In genomic region chr15:8968229-8968595, GRCm38 (mm10) we compare ENCODE assay signal across 9 mouse cellular contexts. TPM values are rescaled to one million over a fixed set of nuclear protein-coding genes. Genes with fewer than 3 reads are reported as not detected.
DNase-seq lines count a peak whose midpoint lies in the region; ATAC-seq and TF ChIP-seq lines count a peak whose summit lies in the region.
"Had no signal": no experiment of that assay in that cellular context is flagged by ENCODE, and none has a peak within 500 bp of the region (broad histone marks: within the 10 kb centered on the region; RNA-seq: fewer than 3 reads in every experiment).

No protein-coding gene starts in this region.

- H3K4me1 ChIP-seq in forebrain, embryonic 15.5 days, result peaks cover 8% of the 10 kb centered on the region; the same call in 1 of the 2 replicates
- no peaks in the 10 kb centered on the region for H3K4me1 ChIP-seq in forebrain, embryonic 11.5 days (replicated peaks; ENCODE audit: control insufficient read depth, insufficient read depth, low read length)
- H3K4me1 ChIP-seq in lung, postnatal 0 days (ENCODE audit: insufficient read depth, low read depth, low read length), result no peaks in the 10 kb centered on the region
- H3K4me1 ChIP-seq in stomach, embryonic 16.5 days (ENCODE audit: control insufficient read depth, insufficient read depth, low read length), result peaks cover 8% of the 10 kb centered on the region

- H3K4me3 ChIP-seq in forebrain, embryonic 15.5 days, result 0 out of 2 replicates have a peak overlapping the region, but pooled peaks have one; percentile 7
- H3K4me3 ChIP-seq in forebrain, embryonic 11.5 days (ENCODE audit: low read depth, low read length), result no peak overlapping the region
- H3K4me3 ChIP-seq in lung, postnatal 0 days (ENCODE audit: low read depth, low read length), result peak overlapping the region; percentile 23
- H3K4me3 ChIP-seq in stomach, embryonic 16.5 days (replicated peaks; ENCODE audit: low read length), result peak overlapping the region; percentile 42

- no peaks in the 10 kb centered on the region for H3K9me3 ChIP-seq in forebrain, embryonic 15.5 days
- no peaks in the 10 kb centered on the region for H3K9me3 ChIP-seq in forebrain, embryonic 11.5 days (ENCODE audit: control insufficient read depth, low read length)
- no peaks in the 10 kb centered on the region for H3K9me3 ChIP-seq in lung, postnatal 0 days (ENCODE audit: low read length)
- H3K9me3 ChIP-seq in stomach, embryonic 16.5 days (replicated peaks; ENCODE audit: control insufficient read depth, low read length), result no peaks in the 10 kb centered on the region

- no peak overlapping the region for H3K9ac ChIP-seq in forebrain, embryonic 15.5 days (replicated peaks)
- no peak overlapping the region for H3K9ac ChIP-seq in forebrain, embryonic 11.5 days (ENCODE audit: low read length)
- no peak overlapping the region for H3K9ac ChIP-seq in lung, postnatal 0 days (replicated peaks; ENCODE audit: low read depth)
- H3K9ac ChIP-seq in stomach, embryonic 16.5 days (ENCODE audit: low read length), result peak overlapping the region; percentile 65

- DNase-seq in forebrain, embryonic 11.5 days (ENCODE audit: low spot score), result no peak
- DNase-seq in lung, postnatal 0 days (ENCODE audit: low spot score), result no peak
- DNase-seq in lung, postnatal 25 days (ENCODE audit: low spot score), result no peak
- DNase-seq in kidney, postnatal 14 days, result peak; percentile 60
- no peak for DNase-seq in adrenal gland, postnatal 14 days
- no peak for DNase-seq in spleen, postnatal 10 days (ENCODE audit: low spot score in 2 of 2)
- DNase-seq: thymus, postnatal 25 days had no signal

- no peak for TF ChIP-seq CTCF in lung, postnatal 0 days (IDR thresholded peaks at IDR 0.05)

- TF ChIP-seq EP300 in lung, postnatal 0 days (IDR thresholded peaks at IDR 0.05), result no peak

- H3K4me2 ChIP-seq in forebrain, embryonic 15.5 days (replicated peaks), result peak overlapping the region; percentile 33; the same call in 1 of the 2 replicates
- H3K4me2 ChIP-seq in forebrain, embryonic 11.5 days (ENCODE audit: low read depth, low read length, severe bottlenecking), result no peak overlapping the region
- H3K4me2 ChIP-seq in lung, postnatal 0 days (replicated peaks; ENCODE audit: low read depth, low read length), result peak overlapping the region; percentile 48
- H3K4me2 ChIP-seq in stomach, embryonic 16.5 days (ENCODE audit: low read depth, low read length), result peak overlapping the region; percentile 64

- WGBS in forebrain, embryonic 15.5 days, result 79% methylated on average over 14 of the region's 14 CpGs
- WGBS in forebrain, embryonic 11.5 days, result 92% methylated on average over 14 of the region's 14 CpGs
- 38% methylated on average over 14 of the region's 14 CpGs for WGBS in lung, postnatal 0 days
- 30% methylated on average over 14 of the region's 14 CpGs for WGBS in stomach, embryonic 16.5 days

- no peak for ATAC-seq in forebrain, embryonic 15.5 days (replicated peaks)
- ATAC-seq in forebrain, embryonic 11.5 days (replicated peaks; ENCODE audit: low FRiP score), result no peak
- no peak for ATAC-seq in lung, postnatal 0 days
- no peak for ATAC-seq in stomach, embryonic 16.5 days (ENCODE audit: insufficient read depth, low FRiP score)

- no peaks in the 10 kb centered on the region for H3K36me3 ChIP-seq in forebrain, embryonic 15.5 days
- H3K36me3 ChIP-seq in forebrain, embryonic 11.5 days (ENCODE audit: control insufficient read depth, insufficient read depth, low read length), result no peaks in the 10 kb centered on the region
- no peaks in the 10 kb centered on the region for H3K36me3 ChIP-seq in lung, postnatal 0 days (ENCODE audit: insufficient read depth, low read length)
- H3K36me3 ChIP-seq in stomach, embryonic 16.5 days (ENCODE audit: control insufficient read depth, insufficient read depth, low read length), result no peaks in the 10 kb centered on the region

- no peaks in the 10 kb centered on the region for H3K27me3 ChIP-seq in forebrain, embryonic 15.5 days
- no peaks in the 10 kb centered on the region for H3K27me3 ChIP-seq in forebrain, embryonic 11.5 days (ENCODE audit: control insufficient read depth, insufficient read depth, low read length)
- no peaks in the 10 kb centered on the region for H3K27me3 ChIP-seq in lung, postnatal 0 days (replicated peaks; ENCODE audit: insufficient read depth, low read length)
- no peaks in the 10 kb centered on the region for H3K27me3 ChIP-seq in stomach, embryonic 16.5 days (ENCODE audit: control insufficient read depth, insufficient read depth, low read length)

- no peak overlapping the region for H3K27ac ChIP-seq in forebrain, embryonic 15.5 days (replicated peaks)
- no peak overlapping the region for H3K27ac ChIP-seq in forebrain, embryonic 11.5 days (ENCODE audit: low read depth, low read length)
- H3K27ac ChIP-seq in lung, postnatal 0 days (ENCODE audit: low read length), result no peak overlapping the region
- H3K27ac ChIP-seq in stomach, embryonic 16.5 days (ENCODE audit: low read length), result no peak overlapping the region

RNA-seq across cellular contexts. Expression of gene Ranbp3l, which starts 0.5 kb away (rescaled TPM):
- 5.2 and 5.7 TPM in 2 replicates for polyA plus RNA-seq in forebrain, embryonic 15.5 days (2015; fragmentation: Nextera tagmentation; extraction: Ambion mirVana)
- polyA plus RNA-seq in forebrain, embryonic 11.5 days (2014; fragmentation: Nextera tagmentation; extraction: Ambion mirVana), result 0.76 and 1.9 TPM in 2 replicates
- 0.25 and 0.37 TPM in 2 replicates for polyA plus RNA-seq in lung, postnatal 0 days (2015; fragmentation: Nextera tagmentation; extraction: Ambion mirVana)
- polyA plus RNA-seq in stomach, embryonic 16.5 days (2015; fragmentation: Nextera tagmentation; extraction: Ambion mirVana), result 0.60 and 0.75 TPM in 2 replicates
- total RNA-seq in adrenal gland, postnatal 14 days (2021), result not detected in 2 replicates
